Mouse (Mus musculus): Measurements from ENCODE around the gene Sema3d. TPM values are rescaled to one million over a fixed set of nuclear protein-coding genes. Genes with fewer than 3 reads are reported as not detected.

Sema3d gene
- 1 to 10 TPM; 6.8 to 7.8 TPM for total RNA-seq (2021)
- long read RNA-seq, experiment 1, full-length matches to known transcripts: 1 of 1 reads
- long read RNA-seq, experiment 1, partial matches to known transcripts: 0 of 1 reads
- long read RNA-seq, experiment 1, other reads (novel, unspliced or antisense): 0 of 1 reads
- long read RNA-seq, experiment 2: 0 reads

DNA sequence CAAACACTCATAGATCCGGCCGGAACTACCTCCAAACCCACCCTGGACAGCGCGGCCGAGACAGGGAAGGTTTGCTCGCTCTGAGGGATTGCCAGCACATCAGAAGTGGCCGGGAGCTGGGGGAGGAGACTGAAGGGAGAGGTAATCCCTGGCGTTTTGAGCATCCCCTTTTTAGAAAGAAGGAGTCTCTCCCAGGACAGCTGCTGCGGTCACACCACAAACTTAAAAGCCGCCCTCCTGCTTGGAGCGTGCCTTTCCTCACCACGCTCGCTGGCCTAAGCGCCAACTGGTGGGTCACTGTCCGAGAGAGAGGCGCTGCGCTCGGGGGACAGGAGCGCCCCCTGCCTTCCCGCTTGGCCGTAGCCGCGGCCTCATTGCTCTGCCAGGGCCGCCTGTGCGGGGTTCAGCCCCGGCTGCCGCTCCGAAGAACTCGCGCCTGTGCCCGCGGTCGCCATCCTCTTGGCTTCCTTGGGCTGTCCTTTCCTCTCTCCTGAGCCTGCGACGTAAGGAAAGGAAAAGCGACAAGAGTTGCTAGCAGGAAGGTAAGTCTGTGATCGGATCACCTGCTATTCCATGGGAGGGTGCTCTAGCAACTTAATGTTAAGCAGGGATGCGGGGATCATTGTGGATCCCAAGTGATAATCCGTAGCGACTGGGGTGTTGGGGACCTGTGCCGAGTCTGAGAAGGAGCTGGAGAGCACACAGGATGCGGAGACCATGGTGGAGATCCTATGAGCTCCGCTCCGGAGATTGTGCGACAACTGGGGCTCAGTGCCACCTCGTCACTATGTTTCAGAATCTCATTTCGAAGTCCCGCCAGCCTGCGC is at the start of gene Sema3d:
Gene Sema3d (plus strand): TSS at position 253 of the 827 bp plus-strand sequence.
- DNase-seq (ENCODE audit: low spot score in 2 of 2): peak; percentile 59 to 65

DNA sequence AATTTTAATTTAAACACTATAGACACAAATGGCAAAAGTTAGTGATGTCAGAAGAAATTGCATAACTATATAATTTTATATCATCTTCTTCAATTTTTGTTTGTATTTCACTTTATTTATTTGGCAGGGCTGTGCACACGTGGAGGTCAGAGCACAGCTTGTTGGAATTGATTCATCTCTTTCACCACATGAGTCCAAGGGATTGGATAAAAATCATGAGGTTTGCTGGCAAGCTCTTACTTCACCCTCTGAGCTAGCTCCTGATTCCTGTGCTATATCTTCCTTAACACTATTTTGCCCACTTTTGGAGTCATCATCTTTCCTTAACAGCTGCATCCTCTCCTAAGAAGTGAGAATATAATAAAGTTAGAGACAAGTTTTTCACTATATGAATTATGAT is 5.9 kb upstream of the Sema3d start:
- no peak for DNase-seq (ENCODE audit: low spot score in 2 of 2)

DNA sequence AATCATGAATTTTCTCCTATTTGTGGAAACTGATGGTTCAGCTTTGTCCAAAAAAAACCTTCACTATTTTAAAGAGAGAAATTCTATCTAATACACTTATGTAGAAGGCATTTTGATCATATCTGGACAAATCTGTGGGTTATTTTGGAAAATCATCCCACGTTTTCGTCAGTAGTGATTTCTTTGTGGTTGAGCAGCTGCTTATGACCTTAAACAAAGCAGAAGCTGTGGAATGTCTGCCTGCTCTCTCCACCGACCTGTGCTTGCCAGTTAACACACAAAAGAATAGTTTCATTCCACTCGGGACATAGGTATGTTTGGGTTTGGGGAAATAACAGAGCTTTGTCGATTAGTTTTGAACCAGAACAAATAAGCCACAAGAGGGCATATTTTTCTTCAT is 4.3 kb upstream of the Sema3d start:
- no peak for DNase-seq (ENCODE audit: low spot score in 2 of 2)

DNA sequence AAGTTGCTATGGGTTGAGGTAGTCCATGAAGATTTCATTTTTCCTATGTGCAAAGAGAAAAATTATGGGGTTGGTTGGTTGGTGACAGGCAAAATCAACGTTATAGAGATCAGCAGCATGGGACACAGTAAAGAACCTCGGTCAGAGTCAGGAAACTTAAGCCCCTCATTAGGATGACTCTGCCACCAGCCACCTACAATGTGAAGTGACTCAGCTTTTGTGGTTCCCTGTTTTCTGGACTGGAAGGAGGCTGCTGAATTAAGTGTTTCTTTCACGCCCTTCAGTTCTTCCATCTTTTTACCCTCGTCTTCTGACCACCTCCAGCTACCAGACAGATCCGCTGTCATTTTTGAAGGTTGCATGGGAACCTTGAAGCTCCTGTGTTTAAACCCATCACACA is 1.2 kb upstream of the Sema3d start:
- no peak for DNase-seq (ENCODE audit: low spot score in 2 of 2)

DNA sequence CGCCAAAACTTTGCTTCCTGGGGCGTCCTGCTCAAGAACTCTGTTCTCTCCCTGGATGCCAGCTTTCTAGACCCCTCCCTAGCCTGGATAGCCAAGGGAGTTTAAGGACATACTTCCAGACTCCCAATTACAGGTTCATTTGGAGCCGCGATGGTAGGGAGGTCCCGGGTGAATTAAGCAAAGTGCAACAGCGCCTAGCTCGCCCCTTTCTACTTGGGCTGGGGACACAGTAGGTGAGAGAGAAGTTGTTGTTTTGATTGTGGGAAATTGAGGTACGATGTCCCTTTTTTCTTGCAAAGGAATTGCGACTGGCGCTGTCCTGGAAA is 738 bp downstream of the Sema3d start:
- no peak for DNase-seq (ENCODE audit: low spot score in 2 of 2)

DNA sequence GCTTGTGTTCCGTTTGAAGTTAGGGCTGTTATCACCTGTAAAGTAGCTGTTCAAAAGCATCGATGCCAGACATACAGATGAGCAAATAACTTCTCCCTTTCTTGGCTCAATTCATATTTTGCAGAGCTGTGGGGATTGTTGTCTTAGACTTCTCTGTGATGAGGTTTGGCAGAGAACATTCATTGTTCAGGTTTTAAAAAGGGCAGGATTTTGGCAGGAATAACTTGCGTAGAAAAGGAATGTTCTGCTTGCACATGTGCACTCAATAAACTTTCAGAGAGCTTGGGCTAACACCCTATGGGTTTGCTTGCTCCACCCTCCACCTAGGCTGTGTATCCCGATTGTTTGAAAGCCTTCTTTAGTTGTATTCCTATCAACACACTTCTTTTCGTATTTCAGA is 9.5 kb downstream of the Sema3d start:
- no peak for DNase-seq (ENCODE audit: low spot score in 2 of 2)

DNA sequence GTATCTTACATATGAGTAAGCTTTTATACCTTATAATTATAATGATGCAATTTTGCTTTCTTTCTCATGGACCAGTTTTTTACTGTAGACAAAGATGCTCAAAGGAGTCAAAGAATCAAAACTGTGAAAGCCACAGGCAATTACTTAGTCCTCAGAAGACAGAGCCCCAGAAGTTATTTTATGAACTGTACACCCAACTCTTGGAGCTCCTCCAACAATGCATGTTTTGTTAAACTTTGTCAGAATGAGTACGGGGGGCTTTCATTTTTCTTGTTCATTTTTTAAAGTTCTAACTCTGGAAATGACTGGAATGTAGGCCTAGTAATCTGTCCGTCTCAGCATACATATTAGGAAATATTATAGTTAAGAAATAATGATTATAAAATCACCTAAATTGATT is 16.1 kb downstream of the Sema3d start:
- DNase-seq (ENCODE audit: low spot score in 2 of 2): no peak

DNA sequence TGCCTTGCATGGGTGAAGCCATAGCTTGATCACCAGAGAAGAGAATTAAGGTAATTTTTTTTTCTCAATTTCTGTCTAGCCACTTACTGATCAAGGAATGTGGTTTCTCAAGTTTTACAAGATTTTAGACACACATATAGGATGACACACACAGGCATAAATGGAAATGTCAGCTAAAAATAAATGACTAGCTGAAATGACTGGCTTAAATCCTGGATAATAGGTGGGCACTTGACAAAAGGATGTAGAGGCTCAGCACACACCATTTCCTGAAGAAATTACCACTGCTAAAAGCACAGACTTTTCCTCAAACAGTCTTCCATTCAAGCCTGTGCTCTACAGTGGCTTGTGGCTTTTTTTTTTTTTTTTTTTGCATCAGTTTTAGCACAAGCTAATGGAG is 21.0 kb downstream of the Sema3d start:
- no peak for DNase-seq (ENCODE audit: low spot score in 2 of 2)

DNA sequence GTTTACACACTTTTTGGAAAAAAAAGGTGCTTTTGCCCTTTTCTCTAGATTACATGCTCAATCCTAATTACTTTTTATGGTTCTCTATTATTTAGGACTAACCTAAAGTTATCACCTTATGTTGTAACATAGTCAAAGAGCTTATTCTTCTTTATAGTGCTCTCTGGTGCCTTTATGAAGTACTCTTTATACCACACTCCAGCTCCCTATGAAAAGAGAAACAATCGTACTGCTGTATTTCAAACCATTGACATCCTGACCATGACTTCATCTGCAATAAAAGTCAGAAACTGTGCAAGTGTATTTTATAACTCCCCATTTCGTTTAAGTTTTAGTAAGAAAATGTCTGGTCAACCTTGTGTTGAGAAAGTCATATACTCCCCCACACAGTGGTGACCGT is 29.4 kb downstream of the Sema3d start:
- no peak for DNase-seq (ENCODE audit: low spot score in 2 of 2)

DNA sequence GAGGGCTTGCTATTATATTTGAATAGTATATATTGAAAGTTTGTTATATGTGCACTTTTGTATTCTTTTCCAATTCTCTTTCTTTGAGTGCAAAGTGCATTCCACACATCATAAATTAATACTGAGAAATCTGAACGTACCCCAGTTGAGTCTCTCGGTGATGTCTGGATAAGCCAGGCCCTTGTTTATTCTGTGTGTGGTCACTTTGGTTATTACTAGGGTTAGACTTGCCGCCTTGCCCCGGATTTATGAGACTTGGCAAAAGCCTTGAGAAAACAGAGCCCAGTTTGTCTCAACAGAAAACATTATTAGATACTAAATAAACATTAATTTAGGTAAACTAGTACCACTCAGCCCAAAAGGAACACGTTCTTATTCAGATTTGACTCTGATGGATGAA is 40.1 kb downstream of the Sema3d start:
- no peak for DNase-seq (ENCODE audit: low spot score in 2 of 2)

DNA sequence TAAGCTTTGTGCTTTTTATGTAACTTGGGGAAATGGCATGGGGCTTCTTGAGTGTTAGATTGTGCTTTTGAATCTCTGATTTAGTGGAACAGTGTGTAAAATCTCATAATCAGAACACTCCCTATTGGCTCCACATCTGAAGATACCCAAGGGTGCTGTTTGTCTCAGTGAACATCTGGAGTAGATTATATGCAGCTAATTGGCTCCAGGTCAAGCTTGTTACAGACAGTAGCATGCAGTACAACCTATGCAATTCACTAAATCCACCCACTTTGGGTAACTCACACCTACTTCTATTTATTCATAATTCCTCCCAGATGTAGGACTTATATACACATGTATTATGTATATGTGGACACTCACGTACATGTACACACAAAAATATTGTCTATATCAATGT is 58.6 kb downstream of the Sema3d start:
- no peak for DNase-seq (ENCODE audit: low spot score in 2 of 2)

DNA sequence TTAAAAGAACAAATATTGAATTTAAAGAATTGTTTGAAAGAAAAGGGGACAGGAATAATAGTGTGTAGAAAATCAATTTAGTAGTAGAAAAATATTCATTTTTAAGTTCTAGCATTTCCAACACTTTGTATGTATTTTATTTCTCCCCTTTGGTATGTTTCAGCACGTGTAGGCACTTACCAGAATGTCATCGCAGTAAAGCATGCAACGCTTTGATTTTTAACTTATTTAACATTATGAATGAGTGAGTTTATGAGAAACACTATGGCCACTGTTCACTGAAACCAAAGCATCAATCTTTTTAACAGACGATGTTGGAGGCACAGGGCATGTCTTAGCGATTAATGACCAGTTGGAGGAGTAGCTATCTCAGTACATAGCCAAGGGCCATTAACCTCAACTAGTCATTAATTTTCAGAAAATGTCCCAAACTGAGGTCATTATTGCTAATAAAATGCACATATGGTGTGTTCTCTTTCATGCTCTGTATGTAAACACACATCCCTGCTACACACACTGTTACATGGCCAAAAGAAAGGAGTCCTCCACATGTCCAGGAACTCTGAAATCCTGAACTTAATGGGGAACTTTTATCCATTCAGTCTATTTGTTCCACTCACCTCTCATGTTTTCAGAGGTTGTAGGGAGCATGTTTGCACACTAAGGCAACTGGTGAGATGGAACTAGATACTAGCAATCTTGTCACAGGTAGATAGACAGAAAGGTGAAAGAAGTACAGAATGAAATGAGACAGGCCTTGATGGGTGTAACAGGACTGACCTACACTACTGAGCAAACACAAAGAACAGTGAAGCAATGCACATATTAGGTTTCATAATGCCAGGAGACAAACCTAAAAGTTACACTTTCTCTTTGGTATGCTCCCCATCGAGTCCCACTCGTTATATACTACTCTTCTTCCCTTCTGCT is 59.3 kb downstream of the Sema3d start:
- no peak for DNase-seq (ENCODE audit: low spot score in 2 of 2)

DNA sequence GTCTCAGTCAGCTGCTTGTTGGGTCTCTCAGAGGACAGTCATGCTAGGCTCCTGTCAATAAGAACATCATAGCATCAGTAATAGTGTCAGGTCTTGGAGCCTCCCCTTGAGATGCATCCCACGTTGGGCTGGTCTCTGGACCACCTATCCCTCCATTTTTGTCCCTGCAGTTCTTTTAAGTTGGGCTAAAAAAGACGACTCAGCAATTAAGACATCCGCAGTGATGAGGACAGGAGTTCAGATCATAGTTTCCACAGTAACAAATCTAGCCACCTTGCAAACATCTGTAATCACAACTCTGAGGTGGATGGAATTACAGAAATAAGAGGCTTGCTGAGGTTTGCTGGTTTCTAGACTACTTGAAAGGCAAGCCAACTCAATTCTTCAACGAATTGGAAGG is 67.9 kb downstream of the Sema3d start:
- no peak for DNase-seq (ENCODE audit: low spot score in 2 of 2)

DNA sequence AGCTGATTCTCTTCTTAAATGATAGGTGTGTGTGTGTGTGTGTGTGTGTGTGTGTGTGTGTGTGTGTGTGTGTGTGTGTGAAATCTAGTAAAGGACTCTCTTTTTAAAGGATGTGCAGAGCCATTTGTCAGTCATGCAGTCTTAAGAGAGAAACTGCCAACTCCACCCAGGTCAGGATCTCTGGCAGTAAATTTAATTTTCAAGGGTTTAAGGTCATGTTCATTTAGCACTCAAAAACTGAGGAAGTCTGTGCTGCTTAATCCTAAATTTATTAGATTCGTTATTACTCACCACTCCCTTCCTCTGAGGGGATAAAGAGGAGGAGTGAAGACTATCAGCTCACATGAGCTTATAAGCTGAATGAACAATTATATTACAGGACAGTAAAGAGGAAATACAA is 71.8 kb downstream of the Sema3d start:
- no peak for DNase-seq (ENCODE audit: low spot score in 2 of 2)

DNA sequence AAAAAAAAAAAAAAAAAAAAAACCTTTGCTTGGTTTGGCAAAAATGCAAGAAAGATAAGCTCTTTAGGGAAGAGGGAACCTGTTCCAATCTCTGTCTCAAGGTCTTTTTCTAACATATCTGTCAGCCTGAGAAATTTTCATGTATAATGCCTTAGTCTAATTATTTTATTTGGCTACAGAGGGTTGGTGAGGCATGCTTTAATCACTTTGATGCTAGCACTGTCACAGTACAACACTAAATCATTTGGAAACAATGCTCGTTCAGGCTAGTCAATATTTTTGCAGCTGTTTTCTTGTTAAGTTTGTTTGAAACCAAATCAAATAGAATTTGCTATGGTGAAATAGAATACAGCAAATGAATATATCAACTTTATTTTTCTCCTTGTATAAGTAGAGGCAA is 74.3 kb downstream of the Sema3d start:
- DNase-seq (ENCODE audit: low spot score in 2 of 2): no peak

DNA sequence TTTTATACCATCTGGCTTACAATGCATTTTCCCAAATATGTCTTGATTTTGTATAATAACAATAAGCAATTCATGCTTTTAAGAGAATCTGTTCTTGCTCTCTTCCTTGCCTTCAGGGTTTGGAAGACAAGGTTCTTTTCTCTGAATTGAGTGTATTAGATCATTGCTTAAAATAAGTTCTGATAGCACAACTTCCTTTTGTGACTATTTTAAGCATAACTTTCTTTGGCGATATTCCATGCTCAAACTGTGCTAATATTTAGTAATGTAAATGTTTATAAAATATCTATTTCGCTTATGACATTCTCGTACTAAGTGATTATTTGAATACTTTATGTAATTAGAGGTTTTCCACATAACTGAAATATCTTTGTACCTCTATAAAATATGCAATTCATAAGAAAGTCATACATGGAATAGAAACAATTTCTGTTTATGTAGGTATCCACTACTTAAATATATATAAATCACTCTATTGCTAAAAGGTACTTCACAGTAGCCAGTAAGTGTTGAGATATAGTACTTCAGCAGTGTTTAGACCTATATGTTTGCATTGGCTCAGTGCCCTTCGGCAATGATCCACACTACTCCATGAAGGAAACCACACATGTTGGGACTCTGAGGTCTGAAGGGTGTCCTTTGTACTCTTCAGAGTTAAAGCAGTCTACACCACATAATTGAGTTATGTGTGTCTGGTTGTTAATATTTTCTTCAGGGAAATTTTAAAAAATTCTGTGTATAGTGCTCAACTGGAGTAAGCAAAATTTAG is 84.6 kb downstream of the Sema3d start:
- no peak for DNase-seq (ENCODE audit: low spot score in 2 of 2)

DNA sequence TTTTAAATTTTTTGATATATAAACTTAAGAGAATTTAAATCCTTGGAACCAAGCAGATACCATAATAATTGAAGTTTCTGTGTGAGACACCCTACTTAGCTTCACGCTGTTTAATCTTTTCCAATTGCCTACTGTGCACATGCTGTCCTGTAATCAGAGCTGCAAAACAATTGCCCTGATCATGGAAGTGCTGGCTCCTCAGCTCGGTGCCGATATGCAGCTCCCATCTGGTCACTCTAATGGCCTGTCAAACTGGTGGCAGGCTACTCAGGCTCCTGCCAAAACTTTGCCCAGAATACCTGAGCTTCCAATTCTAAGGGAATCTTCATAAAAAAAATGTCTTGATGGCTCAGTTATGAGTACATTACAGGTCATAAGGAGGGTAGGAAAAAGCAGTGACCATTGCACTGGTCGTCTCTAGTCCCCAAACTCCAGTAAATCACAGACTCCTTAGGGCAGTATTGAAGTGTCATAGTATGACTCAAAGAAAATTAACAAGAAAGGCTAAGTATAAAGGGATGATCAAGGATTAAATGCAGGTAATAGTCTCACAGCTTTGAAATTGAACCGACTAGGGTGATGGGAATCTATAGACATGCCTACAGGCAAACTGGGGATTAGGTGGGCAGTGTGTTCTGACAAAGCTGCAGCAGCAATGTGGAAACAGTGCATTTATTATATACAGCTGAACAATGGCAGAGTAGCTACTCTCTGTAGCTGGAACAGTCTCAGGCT is 91.9 kb downstream of the Sema3d start:
- no peak for DNase-seq (ENCODE audit: low spot score in 2 of 2)

DNA sequence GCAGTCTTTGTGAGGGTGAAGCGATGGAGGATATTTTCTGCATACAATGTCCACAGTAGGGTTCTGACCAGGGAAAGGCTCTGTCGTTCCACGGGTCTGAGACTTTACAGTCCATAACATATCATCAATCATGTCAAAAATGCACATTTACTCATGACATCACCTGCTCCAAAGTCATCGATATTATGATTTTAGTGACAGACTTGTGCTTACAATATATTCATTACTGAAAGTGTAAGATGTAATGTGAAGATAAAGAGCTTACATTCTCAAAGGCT is 92.4 kb downstream of the Sema3d start:
- no peak for DNase-seq (ENCODE audit: low spot score in 2 of 2)

DNA sequence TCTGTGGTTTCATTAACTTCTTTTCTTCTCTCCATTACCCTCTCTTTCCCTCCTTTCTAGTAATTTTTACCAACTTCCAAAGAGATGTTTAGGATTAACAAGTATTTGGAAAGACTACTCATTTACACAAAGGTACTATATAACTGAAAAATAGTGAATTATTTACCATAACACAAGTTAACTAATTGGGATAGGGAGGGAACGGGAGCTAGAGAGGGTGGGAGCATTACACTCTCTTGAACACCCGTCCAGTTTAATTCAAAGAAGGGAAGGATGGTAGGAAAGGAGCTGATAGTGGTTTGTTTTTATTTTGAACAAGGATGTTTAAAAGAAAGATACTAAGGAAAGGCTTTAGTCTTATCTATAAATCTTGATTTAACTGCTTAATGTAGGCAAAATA is 104.7 kb downstream of the Sema3d start:
- no peak for DNase-seq (ENCODE audit: low spot score in 2 of 2)

DNA sequence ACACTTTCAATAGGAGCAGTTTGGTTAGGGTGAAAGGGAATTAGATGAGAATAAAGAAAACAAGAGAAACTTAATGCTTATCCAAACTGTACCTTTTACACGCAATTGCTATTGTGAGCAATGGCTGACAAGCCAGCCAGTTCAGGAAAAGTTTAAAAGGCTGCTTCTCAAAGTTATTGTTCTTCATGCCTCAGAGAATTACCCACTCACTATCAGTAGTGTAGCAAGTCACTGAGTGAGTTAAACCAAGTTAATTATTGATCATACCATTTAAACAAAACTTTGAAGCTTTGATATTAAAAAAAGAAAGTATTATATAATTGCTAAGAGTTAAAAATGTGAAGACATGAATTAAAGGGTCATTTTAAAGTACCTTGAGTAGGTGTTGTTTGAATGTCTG is 108.5 kb downstream of the Sema3d start:
- no peak for DNase-seq (ENCODE audit: low spot score in 2 of 2)
